Mouse (Mus musculus): ENCODE results near the gene Idua.

DNA sequence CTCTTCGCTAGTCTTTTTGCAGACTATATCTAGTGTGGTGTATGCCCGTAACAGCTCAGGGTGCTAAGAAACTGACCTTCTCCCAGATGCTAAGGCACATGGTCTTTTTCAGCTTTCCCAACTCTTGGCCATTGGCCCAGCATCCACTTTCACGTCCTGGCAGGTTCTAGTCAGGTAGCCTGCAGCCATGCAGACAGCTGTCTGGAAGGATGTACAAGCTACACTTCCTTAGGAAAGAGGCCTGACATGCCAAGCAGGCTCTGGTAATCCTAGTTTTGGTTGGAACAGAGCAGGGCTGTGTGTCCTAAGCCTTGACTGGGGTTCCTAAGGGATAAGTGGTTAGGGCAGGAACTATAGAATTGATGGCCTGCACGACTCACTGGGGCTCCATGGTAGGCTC lies 2.6 kb downstream of the Idua start:
- no peak for TF ChIP-seq CHD2 (IDR thresholded peaks at IDR 0.05; ENCODE audit: low read depth, low read length)
- TF ChIP-seq ZNF384 (IDR thresholded peaks at IDR 0.05; ENCODE audit: low read depth, low read length), result no peak

Data from ES-E14 (cell line).